Mouse (Mus musculus): Measurements from ENCODE around the gene Mier2. TPM values are rescaled to one million over a fixed set of nuclear protein-coding genes. Genes with fewer than 3 reads are reported as not detected.

The Mier2 gene
- total RNA-seq, 2 experiments from 2014 or later = 19.7 to 21.9 TPM

- DNase-seq = no peak
Measured at GRCm38 (mm10) chr10:79538873-79539272, 16.1 kb downstream of the Mier2 start.

DNA sequence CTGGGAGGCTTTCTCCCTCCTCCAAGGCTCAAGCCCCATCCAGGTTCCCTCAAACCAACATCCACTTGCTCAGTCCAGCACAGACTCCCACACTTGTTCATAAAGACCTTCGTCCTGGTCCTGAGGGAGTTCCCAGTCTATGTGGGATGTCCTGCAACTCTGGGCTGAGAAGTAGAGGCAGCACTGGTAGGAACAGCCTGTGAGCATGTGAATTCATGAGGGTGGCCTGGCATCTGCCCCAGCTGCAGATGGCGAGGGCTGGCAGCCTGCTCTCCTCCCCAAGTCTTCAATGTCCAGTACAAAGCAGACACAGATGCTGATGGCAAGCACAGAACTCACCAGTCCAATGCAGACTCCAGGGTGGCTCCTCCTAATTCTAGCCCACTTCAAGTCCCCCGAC is 16.7 kb downstream of the Mier2 start:
- no peak for DNase-seq

- no peak for DNase-seq
Measured at GRCm38 (mm10) chr10:79537781-79538180, 17.2 kb downstream of the Mier2 start.

DNA sequence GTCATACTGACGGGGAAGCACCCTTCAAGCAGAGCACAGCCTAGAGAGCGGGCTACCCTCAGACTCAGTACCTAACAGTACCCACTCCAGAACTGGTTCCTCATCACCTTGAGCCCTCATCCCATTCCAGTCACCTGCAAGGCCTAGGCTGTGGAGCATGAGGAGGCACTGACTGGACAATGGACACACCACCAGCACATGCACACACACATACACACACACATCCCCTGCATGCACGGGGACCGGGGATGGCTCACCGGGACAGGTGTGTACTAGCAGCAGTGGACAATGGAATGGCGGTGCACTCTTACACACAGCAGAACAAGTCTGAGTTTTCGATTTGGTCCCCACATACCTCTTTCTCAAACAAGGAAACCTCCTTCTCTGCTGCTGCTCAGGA is 17.7 kb downstream of the Mier2 start:
- DNase-seq = no peak

DNA sequence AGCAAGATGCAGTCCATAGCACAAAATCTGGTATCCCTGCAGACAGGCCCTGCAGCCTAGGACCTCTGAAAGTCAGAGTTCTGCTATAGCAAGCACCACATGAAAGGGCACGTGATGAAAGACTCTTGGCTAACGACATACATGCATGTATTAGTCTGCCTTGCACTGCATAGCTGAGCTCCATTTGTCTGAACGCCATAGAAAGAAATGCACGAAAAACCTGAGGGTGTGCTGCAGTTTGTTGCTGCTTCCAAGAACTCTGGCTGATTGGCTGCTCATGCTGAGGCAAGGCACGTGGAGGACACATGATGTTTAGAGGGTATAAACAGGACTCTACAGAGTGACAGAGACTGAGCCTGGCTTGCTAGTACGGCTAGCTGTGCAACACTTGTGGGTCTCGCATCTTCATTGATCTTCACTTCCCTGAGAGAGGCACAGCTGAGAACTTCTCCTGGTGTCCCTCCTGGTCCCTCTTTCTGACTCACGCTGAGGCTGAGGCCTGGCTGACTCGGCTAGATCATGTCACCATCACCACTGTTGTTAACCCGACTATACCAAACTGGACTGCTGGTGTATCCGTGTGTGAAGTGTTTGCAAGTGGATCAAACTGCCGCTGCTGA is 18.4 kb downstream of the Mier2 start:
- DNase-seq = no peak

GRCm38 (mm10) chr10:79535431-79535830 is 19.6 kb downstream of the Mier2 start:
- no peak for DNase-seq

DNA sequence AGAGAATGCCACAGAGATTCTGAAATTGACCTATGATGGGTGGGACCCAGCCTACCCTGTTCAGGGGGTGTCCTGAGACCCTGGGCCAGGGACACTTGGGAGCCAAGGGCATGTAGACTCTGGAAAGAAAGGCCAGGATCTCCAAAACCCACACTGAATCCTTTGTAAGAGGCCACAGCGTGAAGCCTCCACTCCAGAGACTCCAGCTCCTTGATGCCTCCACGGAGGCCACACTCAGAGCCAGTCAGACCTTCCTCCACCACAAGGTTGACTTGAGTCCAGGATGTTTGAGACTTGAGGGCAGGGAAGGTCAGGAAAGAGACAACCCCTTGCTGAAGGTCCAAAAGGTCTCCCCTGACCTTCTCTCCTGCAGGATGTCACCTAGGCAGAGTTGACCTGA is 20.6 kb downstream of the Mier2 start:
- no peak for DNase-seq

GRCm38 (mm10) chr10:79533126-79533911 is 21.7 kb downstream of the Mier2 start, which contains the start of gene Plpp2:
TSS of gene Plpp2 (minus strand) at chr10:79533796.
- DNase-seq = peak; percentile 77

- DNase-seq = no peak
Measured at GRCm38 (mm10) chr10:79532678-79533077, 22.3 kb downstream of the Mier2 start.

GRCm38 (mm10) chr10:79531593-79531992 is 23.4 kb downstream of the Mier2 start:
- no peak for DNase-seq

DNA sequence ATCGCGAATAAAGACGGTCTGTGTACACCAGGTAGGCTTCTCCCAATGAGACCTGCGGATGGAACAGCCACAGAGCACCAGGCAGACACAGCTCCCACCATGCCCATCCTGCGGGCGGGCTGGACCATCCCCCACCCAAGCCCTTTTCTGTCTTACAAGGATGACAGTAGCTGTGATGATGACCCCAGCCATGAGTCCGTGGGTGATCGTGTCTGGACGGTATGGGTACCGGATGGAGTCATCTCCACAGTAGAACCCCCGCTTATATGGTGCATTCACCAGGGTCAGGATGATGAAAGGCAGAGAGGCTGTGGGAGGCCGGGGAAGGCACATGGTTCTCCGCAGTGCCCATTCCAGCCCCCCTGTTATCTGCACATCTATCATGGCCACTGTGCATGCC is 24.3 kb downstream of the Mier2 start:
- no peak for DNase-seq

GRCm38 (mm10) chr10:79530241-79530640 is 24.8 kb downstream of the Mier2 start:
- DNase-seq = no peak

- DNase-seq = no peak
Measured at GRCm38 (mm10) chr10:79528081-79528480, 26.9 kb downstream of the Mier2 start.

GRCm38 (mm10) chr10:79527453-79527845 is 27.6 kb downstream of the Mier2 start:
- DNase-seq = no peak

DNA sequence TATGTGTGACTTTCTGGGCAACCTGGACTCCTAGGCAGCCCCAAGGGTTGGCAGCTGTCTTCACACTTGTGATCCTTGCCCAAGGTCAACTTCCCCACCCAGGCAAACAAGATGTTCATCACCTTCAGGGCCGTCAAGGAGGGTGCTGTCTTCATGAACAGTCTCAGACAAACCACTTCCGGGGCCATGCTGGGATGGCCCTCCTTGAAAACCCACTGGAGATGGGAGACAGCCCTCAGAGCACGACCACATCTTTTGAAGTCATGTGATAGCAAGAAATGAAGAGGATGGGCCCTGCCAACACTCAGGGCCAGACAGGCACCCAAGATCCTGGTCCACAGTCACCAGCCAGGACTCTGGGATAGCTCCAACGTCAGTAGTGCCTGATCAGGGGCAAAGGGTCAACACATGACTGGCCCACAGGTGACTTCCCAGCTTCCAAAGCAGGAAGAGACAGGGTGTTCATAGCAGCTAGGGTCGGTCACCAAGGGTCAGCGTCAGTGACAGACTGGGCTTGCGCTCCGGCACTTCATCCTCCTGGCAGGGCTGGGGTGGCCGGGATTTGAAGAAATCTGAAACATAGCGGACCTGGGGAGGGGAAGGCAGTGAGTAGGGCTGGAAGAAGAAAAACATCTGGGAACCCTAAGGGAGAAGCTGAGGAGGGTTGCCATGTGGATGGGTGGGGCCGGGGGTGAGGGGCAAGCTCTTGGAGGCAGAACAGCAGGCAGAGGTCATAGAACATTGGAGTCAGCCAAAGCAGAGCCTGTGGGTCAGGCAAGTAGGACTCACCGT is 28.1 kb downstream of the Mier2 start:
- DNase-seq = no peak

GRCm38 (mm10) chr10:79525456-79526325 is 29.3 kb downstream of the Mier2 start:
- no peak for DNase-seq

DNA sequence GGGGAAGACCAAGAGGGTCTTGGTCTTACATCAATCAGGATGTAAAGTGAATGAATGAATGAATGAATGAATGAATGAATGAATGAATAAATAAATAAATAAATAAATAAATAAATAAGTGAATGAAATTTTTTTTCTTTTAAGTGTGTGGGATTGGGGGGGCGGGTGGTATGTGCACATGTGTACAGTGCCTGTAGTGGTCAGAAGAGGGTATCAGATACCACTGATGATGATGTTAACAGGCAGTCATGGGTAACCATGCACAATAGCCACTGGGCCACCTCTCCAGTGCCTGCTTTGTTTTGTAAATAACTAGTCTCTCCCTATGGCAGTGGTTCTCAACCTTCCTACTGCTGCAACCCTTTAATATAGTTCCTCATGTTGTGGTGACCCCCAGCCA is 30.6 kb downstream of the Mier2 start:
- DNase-seq = no peak

DNA sequence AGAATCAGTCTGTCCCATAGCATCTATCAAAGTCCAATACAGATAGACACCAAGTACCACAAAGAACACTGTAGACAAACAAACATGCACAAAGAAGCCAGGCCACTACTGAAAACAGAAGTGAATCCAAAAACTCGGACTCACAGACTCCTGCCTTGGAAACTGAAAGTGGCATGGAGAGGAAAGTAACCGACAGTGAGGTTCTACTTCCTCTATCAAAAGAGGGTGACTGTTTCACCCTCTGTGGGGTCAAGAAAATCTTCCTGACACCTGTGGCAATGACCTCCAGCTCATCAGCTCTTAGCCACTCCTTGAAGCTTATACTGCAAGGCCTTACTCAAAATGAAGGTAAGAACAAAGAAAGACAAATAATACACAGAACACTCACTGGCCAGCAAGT is 48.3 kb downstream of the Mier2 start:
- no peak for DNase-seq

DNA sequence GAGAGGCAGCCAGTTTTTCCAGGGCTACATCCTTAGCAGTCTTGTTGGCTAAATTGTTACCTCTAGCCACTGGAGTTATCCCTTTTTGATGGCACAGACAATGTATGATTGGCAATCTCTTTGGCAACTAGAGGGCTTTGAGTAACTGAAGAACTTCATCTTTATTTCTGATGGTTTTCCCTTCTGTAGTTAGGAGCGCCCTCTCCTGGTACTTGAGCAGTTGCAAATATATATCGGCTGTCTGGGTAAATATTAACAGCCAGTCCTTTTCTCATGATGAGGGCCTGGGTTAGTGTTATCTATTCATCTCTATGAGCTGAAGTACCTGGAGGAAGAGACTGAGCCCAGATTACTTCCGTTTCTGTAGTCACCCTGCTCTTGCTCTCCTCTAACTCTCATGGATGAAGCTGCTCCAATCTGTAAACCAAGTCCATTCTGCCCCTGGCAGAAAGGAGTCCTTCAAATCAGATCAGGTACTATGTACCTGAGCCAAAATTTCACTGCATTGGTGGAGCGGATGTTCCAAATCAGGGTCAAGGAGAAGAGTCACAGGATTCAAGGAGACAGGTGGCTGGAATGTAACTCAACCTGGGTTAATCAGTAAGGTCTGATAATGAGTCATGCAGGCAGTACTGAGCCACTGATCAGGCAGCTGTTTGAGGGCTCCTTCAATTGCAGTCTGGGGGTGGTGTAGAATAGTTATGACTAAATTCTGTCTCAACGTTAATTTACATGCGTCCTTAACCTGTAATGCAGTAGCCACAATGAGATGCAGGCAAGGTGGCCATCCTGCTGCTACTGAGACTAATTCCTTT is 52.0 kb downstream of the Mier2 start:
- DNase-seq = no peak

- DNase-seq = no peak
Measured at GRCm38 (mm10) chr10:79496701-79497288, 58.2 kb downstream of the Mier2 start.

DNA sequence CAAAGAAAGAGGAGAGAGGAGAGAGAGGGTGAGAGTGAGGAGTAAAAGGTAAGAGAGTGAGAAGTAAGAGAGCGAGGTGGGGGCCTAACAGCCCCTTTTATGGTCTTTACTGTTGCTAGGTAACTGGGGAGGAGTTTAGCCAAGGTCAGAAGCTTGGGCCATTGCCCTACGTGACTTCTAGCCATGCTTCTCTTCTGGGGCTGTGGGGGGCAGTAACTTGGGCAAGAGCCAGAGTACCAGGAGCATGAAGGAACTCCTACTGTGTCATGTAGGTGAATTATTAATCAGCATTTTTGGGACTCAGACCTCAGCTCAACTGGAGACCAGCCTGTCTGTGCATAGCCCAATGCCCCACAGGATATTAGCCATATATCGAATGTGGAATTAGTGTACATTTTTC is 59.1 kb downstream of the Mier2 start:
- DNase-seq = no peak

Data from heart, postnatal 4 days (tissue).